Mouse (Mus musculus) spleen, postnatal 4 days (tissue): ENCODE measurements at regions not wholly inside any gene's neighbourhood (a gene's known extent, or its start where the extent isn't known, plus 50 kb on each side); places are given as distances from the start of the nearest gene placed in this dataset.

Source experiments
- DNase-seq, 2 experiments: peaks; one replicate each; pipeline ENCODE4 v3.0.0; 2022; ENCODE audit warnings: low spot score in 2 of 2

GRCm38 (mm10) chr7:136094681-136095360, 378.7 kb upstream of the Mki67 start:
- DNase-seq = no peak

GRCm38 (mm10) chr7:136104021-136104420, 387.9 kb upstream of the Mki67 start:
- no peak for DNase-seq

- peak in 1 of 2 experiments; percentile 23 for DNase-seq
Observed at GRCm38 (mm10) chr7:136112163-136112562, 396.0 kb upstream of the Mki67 start.

GRCm38 (mm10) chr7:136120930-136121329, 404.8 kb upstream of the Mki67 start:
- DNase-seq = no peak

GRCm38 (mm10) chr7:136121406-136121805, 405.2 kb upstream of the Mki67 start:
- DNase-seq = peak in 1 of 2 experiments; percentile 40

- no peak for DNase-seq
Observed at GRCm38 (mm10) chr7:136124786-136125185, 408.6 kb upstream of the Mki67 start.

- DNase-seq = no peak
Observed at GRCm38 (mm10) chr7:136126393-136126792, 410.2 kb upstream of the Mki67 start.

- no peak for DNase-seq
Observed at GRCm38 (mm10) chr7:136127576-136127975, 411.4 kb upstream of the Mki67 start.

- no peak for DNase-seq
Observed at GRCm38 (mm10) chr7:136129721-136130123, 413.6 kb upstream of the Mki67 start.

GRCm38 (mm10) chr7:136130666-136131239, 414.6 kb upstream of the Mki67 start:
- no peak for DNase-seq

- DNase-seq = no peak
Observed at GRCm38 (mm10) chr7:136132976-136133375, 416.8 kb upstream of the Mki67 start.

GRCm38 (mm10) chr7:136136666-136137065, 420.5 kb upstream of the Mki67 start:
- DNase-seq = no peak

GRCm38 (mm10) chr7:136137341-136137740, 421.2 kb upstream of the Mki67 start:
- no peak for DNase-seq

- DNase-seq = no peak
Observed at GRCm38 (mm10) chr7:136137831-136138602, 421.9 kb upstream of the Mki67 start.

GRCm38 (mm10) chr7:136142832-136143231, 426.7 kb upstream of the Mki67 start:
- no peak for DNase-seq

- no peak for DNase-seq
Observed at GRCm38 (mm10) chr7:136150196-136150595, 434.0 kb upstream of the Mki67 start.

- DNase-seq = no peak
Observed at GRCm38 (mm10) chr7:136151301-136151930, 435.3 kb upstream of the Mki67 start.

- DNase-seq = no peak
Observed at GRCm38 (mm10) chr7:136152470-136152869, 436.3 kb upstream of the Mki67 start.

- no peak for DNase-seq
Observed at GRCm38 (mm10) chr7:136153621-136154020, 437.5 kb upstream of the Mki67 start.

- no peak for DNase-seq
Observed at GRCm38 (mm10) chr7:136159136-136159535, 443.0 kb upstream of the Mki67 start.

GRCm38 (mm10) chr7:136161526-136161925, 445.4 kb upstream of the Mki67 start:
- no peak for DNase-seq

- no peak for DNase-seq
Observed at GRCm38 (mm10) chr7:136164834-136165233, 448.7 kb upstream of the Mki67 start.
